Mouse (Mus musculus): Measurements from ENCODE around the gene Col16a1. TPM values are rescaled to one million over a fixed set of nuclear protein-coding genes. Genes with fewer than 3 reads are reported as not detected.

Col16a1 gene
- polyA plus RNA-seq, 1 experiment from 2014 or later = 8.2 TPM

DNA sequence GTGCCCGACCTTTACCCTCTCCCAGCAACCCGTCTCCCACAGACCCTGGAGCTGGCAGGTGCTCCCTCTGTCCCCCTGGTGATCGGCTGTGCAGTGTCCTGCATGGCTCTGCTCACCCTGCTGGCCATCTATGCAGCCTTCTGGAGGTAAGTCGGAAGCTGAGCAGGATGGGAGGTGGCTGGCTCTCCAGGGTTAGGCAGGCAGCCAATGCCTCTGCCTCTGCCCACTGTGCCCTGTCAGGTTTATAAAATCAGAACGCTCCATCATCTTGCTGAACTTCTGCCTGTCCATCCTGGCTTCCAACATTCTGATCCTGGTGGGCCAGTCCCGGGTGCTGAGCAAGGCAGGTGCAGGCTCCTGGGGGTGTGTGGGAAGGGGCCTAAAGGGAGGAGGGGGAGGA lies 35.4 kb upstream of the Col16a1 start:
- Histone ChIP-seq H3K27me3 (ENCODE audit: control insufficient read depth, insufficient read depth, low read length) (peaks cover 24% of the 10 kb centered on the region), H3K9ac (ENCODE audit: low read length) (no peak overlapping the region), H3K4me1 (ENCODE audit: control insufficient read depth, insufficient read depth, low read length) (no peaks in the 10 kb centered on the region), H3K27ac (replicated peaks; ENCODE audit: low read depth, low read length) (no peak overlapping the region), H3K36me3 (ENCODE audit: control insufficient read depth, insufficient read depth, low read length) (no peaks in the 10 kb centered on the region), H3K4me3 (ENCODE audit: low read depth, low read length) (no peak overlapping the region), H3K9me3 (ENCODE audit: control insufficient read depth, low read length) (no peaks in the 10 kb centered on the region), H3K4me2 (ENCODE audit: low read depth, severe bottlenecking) (no peak overlapping the region)
- DNase-seq (ENCODE audit: low spot score) = no peak
- ATAC-seq (ENCODE audit: insufficient number of reproducible peaks, low FRiP score, low TSS enrichment, low read depth) = no peak
- WGBS = 80% methylated on average over 6 of the region's 6 CpGs

- H3K27me3 ChIP-seq (ENCODE audit: control insufficient read depth, insufficient read depth, low read length) = peaks cover 19% of the 10 kb centered on the region
Measured at GRCm38 (mm10) chr4:130013111-130013510, 34.5 kb upstream of the Col16a1 start.

GRCm38 (mm10) chr4:130016010-130016409 lies 31.6 kb upstream of the Col16a1 start:
- 54% methylated on average over 4 of the region's 4 CpGs for WGBS
- ATAC-seq (ENCODE audit: insufficient number of reproducible peaks, low FRiP score, low TSS enrichment, low read depth) = no peak
- Histone ChIP-seq H3K9me3 (ENCODE audit: control insufficient read depth, low read length) (no peaks in the 10 kb centered on the region), H3K4me2 (ENCODE audit: low read depth, severe bottlenecking) (no peak overlapping the region), H3K9ac (ENCODE audit: low read length) (no peak overlapping the region), H3K36me3 (ENCODE audit: control insufficient read depth, insufficient read depth, low read length) (no peaks in the 10 kb centered on the region), H3K27me3 (ENCODE audit: control insufficient read depth, insufficient read depth, low read length) (peaks cover 2% of the 10 kb centered on the region; the same call in 1 of the 2 replicates), H3K4me1 (ENCODE audit: control insufficient read depth, insufficient read depth, low read length) (no peaks in the 10 kb centered on the region), H3K4me3 (ENCODE audit: low read depth, low read length) (no peak overlapping the region), H3K27ac (replicated peaks; ENCODE audit: low read depth, low read length) (no peak overlapping the region)
- DNase-seq (ENCODE audit: low spot score) = no peak

More at GRCm38 (mm10) chr4:130013111-130013510, 34.5 kb upstream of the Col16a1 start:
- Histone ChIP-seq H3K9ac (ENCODE audit: low read length) (no peak overlapping the region), H3K4me2 (ENCODE audit: low read depth, severe bottlenecking) (no peak overlapping the region), H3K27ac (replicated peaks; ENCODE audit: low read depth, low read length) (no peak overlapping the region), H3K4me3 (ENCODE audit: low read depth, low read length) (no peak overlapping the region), H3K36me3 (ENCODE audit: control insufficient read depth, insufficient read depth, low read length) (no peaks in the 10 kb centered on the region), H3K9me3 (ENCODE audit: control insufficient read depth, low read length) (no peaks in the 10 kb centered on the region), H3K4me1 (ENCODE audit: control insufficient read depth, insufficient read depth, low read length) (no peaks in the 10 kb centered on the region)
- no peak for DNase-seq (ENCODE audit: low spot score)
- WGBS = 53% methylated on average over 10 of the region's 10 CpGs
- no peak for ATAC-seq (ENCODE audit: insufficient number of reproducible peaks, low FRiP score, low TSS enrichment, low read depth)

DNA sequence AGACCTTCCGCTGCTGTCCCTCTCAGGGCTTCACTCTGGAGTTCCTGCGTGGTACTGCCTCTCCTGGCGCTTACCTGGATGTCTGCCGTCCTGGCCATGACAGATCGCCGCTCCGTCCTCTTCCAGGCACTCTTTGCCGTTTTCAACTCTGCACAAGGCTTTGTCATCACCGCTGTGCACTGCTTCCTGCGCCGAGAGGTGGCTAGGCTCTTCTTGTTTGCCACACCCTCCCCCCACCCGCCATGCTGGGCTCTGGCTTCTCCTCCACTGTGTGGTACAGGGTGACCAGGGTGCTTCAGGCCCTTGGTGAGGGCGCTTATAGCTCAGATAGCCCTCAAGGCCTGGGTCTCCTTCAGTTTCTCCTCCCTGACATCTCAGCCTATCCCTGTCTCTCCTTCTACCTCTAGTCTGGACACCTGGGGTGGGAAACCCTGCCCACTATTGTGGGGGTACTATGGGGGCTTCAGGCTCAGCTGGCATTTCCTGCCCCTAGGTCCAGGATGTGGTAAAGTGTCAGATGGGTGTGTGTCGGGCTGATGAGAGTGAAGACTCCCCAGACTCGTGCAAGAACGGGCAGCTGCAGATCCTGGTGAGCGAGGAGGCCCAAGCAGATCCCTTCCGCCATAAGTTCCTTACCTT lies 30.5 kb upstream of the Col16a1 start:
- no peak overlapping the region for H3K4me3 ChIP-seq (ENCODE audit: low read depth, low read length)
- H3K4me1 ChIP-seq (ENCODE audit: control insufficient read depth, insufficient read depth, low read length) = no peaks in the 10 kb centered on the region
- no peaks in the 10 kb centered on the region for H3K9me3 ChIP-seq (ENCODE audit: control insufficient read depth, low read length)
- no peak overlapping the region for H3K4me2 ChIP-seq (ENCODE audit: low read depth, severe bottlenecking)
- H3K9ac ChIP-seq (ENCODE audit: low read length) = no peak overlapping the region
- ATAC-seq (ENCODE audit: insufficient number of reproducible peaks, low FRiP score, low TSS enrichment, low read depth) = no peak
- H3K27me3 ChIP-seq (ENCODE audit: control insufficient read depth, insufficient read depth, low read length) = peaks cover 2% of the 10 kb centered on the region; the same call in 1 of the 2 replicates
- DNase-seq (ENCODE audit: low spot score) = no peak
- no peaks in the 10 kb centered on the region for H3K36me3 ChIP-seq (ENCODE audit: control insufficient read depth, insufficient read depth, low read length)
- H3K27ac ChIP-seq (replicated peaks; ENCODE audit: low read depth, low read length) = no peak overlapping the region
- WGBS = 69% methylated on average over 18 of the region's 18 CpGs

DNA sequence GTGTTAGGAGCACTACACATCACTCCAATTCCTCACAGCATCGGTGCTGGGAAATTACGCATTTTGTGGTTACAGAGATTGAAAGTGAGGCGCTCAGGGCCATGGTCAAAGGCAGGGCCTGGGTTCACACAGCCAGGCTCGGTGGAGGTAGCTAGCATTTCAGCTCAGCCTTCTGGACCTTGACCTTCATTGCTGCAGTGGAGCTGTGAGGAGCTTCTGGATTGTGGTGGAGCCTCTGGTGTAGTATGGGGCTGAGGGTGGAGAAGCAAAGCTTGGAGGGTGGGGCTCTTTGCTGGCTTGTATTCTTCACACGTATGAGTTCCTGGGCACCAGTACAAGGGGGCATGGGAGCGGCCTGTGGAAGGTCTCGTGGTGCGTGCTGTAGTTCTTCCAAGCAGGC lies 24.7 kb upstream of the Col16a1 start:
- WGBS = 87% methylated on average over 8 of the region's 8 CpGs
- ATAC-seq (ENCODE audit: insufficient number of reproducible peaks, low FRiP score, low TSS enrichment, low read depth) (no peak), DNase-seq (ENCODE audit: low spot score) (no peak)
- H3K4me3 ChIP-seq (ENCODE audit: low read depth, low read length) = no peak overlapping the region
- no peak overlapping the region for H3K9ac ChIP-seq (ENCODE audit: low read length)
- no peaks in the 10 kb centered on the region for H3K4me1 ChIP-seq (ENCODE audit: control insufficient read depth, insufficient read depth, low read length)
- no peak overlapping the region for H3K27ac ChIP-seq (replicated peaks; ENCODE audit: low read depth, low read length)
- no peaks in the 10 kb centered on the region for H3K36me3 ChIP-seq (ENCODE audit: control insufficient read depth, insufficient read depth, low read length)
- no peaks in the 10 kb centered on the region for H3K27me3 ChIP-seq (ENCODE audit: control insufficient read depth, insufficient read depth, low read length)
- H3K9me3 ChIP-seq (ENCODE audit: control insufficient read depth, low read length) = no peaks in the 10 kb centered on the region
- H3K4me2 ChIP-seq (ENCODE audit: low read depth, severe bottlenecking) = no peak overlapping the region

DNA sequence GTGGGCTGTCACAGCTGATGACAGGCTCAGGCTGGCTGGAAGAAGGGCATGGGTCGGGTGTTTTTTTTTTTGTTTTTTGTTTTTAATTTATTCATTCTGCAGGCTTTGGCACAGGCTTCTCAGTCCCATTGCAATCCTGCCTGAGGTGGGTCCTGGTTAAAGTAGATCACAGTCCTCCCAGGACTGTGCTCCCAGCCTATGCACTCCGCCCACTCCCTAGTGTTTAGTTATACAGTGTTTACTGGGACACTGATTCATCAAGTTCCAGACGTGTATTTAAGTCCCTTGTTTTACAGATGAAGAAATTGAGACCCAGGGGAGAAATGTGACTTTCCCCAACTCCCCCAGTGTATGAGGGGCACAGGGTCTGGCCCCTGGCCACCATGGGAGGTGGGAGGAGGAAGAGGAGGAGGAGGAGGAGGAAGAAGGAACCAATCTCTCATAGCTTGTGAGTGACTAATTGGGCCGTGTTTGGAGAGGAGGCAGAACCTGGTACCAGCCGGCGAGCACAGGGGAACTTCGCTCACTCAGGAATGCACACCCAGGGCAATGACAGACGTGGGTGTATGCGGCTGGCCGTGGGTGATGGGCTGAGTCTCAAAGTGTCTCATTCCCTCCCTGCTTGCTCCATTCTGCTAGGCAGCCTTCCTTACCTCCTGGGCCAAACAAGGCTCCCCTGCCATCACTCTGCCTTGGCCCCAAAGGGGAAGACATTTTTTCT lies 24.0 kb upstream of the Col16a1 start:
- Histone ChIP-seq H3K27ac (replicated peaks; ENCODE audit: low read depth, low read length) (no peak overlapping the region), H3K36me3 (ENCODE audit: control insufficient read depth, insufficient read depth, low read length) (no peaks in the 10 kb centered on the region), H3K27me3 (ENCODE audit: control insufficient read depth, insufficient read depth, low read length) (no peaks in the 10 kb centered on the region), H3K4me3 (ENCODE audit: low read depth, low read length) (no peak overlapping the region), H3K9me3 (ENCODE audit: control insufficient read depth, low read length) (no peaks in the 10 kb centered on the region), H3K4me2 (ENCODE audit: low read depth, severe bottlenecking) (no peak overlapping the region), H3K9ac (ENCODE audit: low read length) (no peak overlapping the region), H3K4me1 (ENCODE audit: control insufficient read depth, insufficient read depth, low read length) (no peaks in the 10 kb centered on the region)
- ATAC-seq (ENCODE audit: insufficient number of reproducible peaks, low FRiP score, low TSS enrichment, low read depth) (no peak), DNase-seq (ENCODE audit: low spot score) (no peak)
- 74% methylated on average over 10 of the region's 10 CpGs for WGBS

- no peak overlapping the region for H3K9ac ChIP-seq (ENCODE audit: low read length)
- ATAC-seq (ENCODE audit: insufficient number of reproducible peaks, low FRiP score, low TSS enrichment, low read depth) = no peak
- no peak overlapping the region for H3K4me3 ChIP-seq (ENCODE audit: low read depth, low read length)
- WGBS = 41% methylated on average over 8 of the region's 8 CpGs
- peak; percentile 71 for DNase-seq (ENCODE audit: low spot score)
- H3K4me2 ChIP-seq (ENCODE audit: low read depth, severe bottlenecking) = no peak overlapping the region
- no peaks in the 10 kb centered on the region for H3K9me3 ChIP-seq (ENCODE audit: control insufficient read depth, low read length)
- H3K36me3 ChIP-seq (ENCODE audit: control insufficient read depth, insufficient read depth, low read length) = no peaks in the 10 kb centered on the region
- H3K27ac ChIP-seq (replicated peaks; ENCODE audit: low read depth, low read length) = no peak overlapping the region
- H3K4me1 ChIP-seq (ENCODE audit: control insufficient read depth, insufficient read depth, low read length) = no peaks in the 10 kb centered on the region
- H3K27me3 ChIP-seq (ENCODE audit: control insufficient read depth, insufficient read depth, low read length) = no peaks in the 10 kb centered on the region
Measured at GRCm38 (mm10) chr4:130025544-130025943, 22.1 kb upstream of the Col16a1 start.

- ATAC-seq (ENCODE audit: insufficient number of reproducible peaks, low FRiP score, low TSS enrichment, low read depth) (no peak), DNase-seq (ENCODE audit: low spot score) (no peak)
- Histone ChIP-seq H3K27me3 (ENCODE audit: control insufficient read depth, insufficient read depth, low read length) (peaks cover 8% of the 10 kb centered on the region), H3K27ac (replicated peaks; ENCODE audit: low read depth, low read length) (no peak overlapping the region), H3K9ac (ENCODE audit: low read length) (no peak overlapping the region), H3K4me2 (ENCODE audit: low read depth, severe bottlenecking) (no peak overlapping the region), H3K4me1 (ENCODE audit: control insufficient read depth, insufficient read depth, low read length) (no peaks in the 10 kb centered on the region), H3K36me3 (ENCODE audit: control insufficient read depth, insufficient read depth, low read length) (no peaks in the 10 kb centered on the region), H3K4me3 (ENCODE audit: low read depth, low read length) (no peak overlapping the region), H3K9me3 (ENCODE audit: control insufficient read depth, low read length) (no peaks in the 10 kb centered on the region)
- WGBS = 86% methylated on average over 2 of the region's 2 CpGs
Measured at GRCm38 (mm10) chr4:130031146-130031545, 16.5 kb upstream of the Col16a1 start.

Measured in limb, embryonic 11.5 days (tissue).